Mouse (Mus musculus): ENCODE results near the gene Atrn. TPM values are rescaled to one million over a fixed set of nuclear protein-coding genes. Genes with fewer than 3 reads are reported as not detected.
A peak's percentile ranks its signal among the peaks of the same experiment; 100 is the strongest.

Atrn gene
- total RNA-seq, 1 experiment from 2014 or later = 13.4 TPM

DNA sequence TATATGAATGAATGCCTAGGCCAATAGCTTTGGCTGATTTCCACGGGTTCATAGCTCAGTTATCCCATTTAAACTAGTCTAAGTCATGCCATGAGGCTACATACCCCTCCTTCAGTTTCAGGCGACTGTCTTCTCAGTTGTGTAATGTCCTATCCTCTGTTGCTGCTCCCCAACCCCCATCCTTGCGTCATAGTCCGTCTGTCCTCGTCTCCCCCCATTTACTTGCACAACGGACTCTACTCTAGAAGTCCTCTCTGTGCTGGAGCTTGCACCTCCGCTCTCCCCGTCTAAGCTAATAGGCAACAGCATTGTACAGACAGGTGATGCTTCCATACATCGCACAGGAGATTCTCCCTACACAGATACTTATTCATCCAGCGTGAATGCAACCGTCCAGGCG, 26.6 kb downstream of the Atrn start:
- ATAC-seq (replicated peaks; ENCODE audit: insufficient number of reproducible peaks, low FRiP score, low TSS enrichment, poor library complexity, severe bottlenecking) = peak; percentile 40; the same call in 1 of the 2 replicates

DNA sequence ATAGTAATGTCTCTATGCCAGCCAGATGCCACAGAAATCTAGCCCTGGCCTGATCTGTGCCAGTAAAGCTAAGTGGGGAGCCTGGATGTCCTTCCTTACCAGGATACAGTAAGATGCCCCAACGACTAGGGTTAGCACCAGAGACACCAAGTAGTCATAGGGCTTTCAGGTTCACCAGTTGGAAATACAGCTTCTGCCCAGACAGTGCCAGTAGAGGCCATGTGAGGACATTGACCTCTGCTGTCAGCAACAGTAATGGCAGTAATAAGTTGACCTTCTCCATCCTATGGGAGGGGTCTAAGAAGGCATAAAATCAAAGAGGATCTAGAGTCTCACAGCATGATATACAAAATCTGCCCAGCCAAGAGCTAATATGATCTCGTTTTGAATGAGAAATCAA, 43.5 kb downstream of the Atrn start:
- ATAC-seq (replicated peaks; ENCODE audit: insufficient number of reproducible peaks, low FRiP score, low TSS enrichment, poor library complexity, severe bottlenecking) = no peak

DNA sequence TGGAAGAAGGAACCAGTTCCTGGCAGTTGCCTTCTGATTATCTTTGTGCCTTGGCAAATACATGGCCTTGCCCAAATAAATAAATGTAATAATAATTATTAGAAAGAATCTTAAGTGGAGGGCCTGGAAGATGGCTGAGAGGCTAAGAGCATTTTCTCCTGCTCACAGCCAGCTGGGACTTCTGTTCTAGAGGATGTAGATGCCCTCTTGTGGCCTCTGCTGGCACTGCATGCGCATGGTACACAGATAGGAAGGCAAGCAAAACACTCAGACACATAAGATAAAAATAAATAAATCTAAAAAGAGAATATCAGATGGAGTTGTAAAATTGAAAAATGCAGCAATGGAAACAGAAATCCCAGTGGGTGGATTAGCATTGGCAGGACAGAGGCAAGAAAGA, 44.3 kb downstream of the Atrn start:
- ATAC-seq (replicated peaks; ENCODE audit: insufficient number of reproducible peaks, low FRiP score, low TSS enrichment, poor library complexity, severe bottlenecking) = peak; percentile 88

DNA sequence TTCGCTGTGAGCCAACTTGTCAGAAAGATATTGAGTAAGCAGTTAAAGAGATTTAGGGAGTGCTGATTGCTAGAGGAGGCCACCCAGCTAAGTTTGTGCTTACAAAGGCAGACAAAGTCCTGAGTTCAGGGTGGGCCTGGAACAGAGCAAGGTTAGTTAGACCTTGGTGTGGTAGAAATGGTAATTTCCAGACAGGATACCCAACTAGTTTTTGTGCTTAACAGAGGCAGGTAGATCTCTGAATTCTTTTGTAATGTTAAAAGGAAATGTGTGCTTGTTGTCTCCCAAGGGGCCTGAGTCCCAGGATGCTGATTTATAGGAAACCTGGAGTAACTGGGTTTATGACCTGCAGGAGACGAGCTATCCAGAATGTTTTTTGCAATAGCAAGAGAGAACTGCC, 52.6 kb downstream of the Atrn start:
- no peak for ATAC-seq (replicated peaks; ENCODE audit: insufficient number of reproducible peaks, low FRiP score, low TSS enrichment, poor library complexity, severe bottlenecking)

DNA sequence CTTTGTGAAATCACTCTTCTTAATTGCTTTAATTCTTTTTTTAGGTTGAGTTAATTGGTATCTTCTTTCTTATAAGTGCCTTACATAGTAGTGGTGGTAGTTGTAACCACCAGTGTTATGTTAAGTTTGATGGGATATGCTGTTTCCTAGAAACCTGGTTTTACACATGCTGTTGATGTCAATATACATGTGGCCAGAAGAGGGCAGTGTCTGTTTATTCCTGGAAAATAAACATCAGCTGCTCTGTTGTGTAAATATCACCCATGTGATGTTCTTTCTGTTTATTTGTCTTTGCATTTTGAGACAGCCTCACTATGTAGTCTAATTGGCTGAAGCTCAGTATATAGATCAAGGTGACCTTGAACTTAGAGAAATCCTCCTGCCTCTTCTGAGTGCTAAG, 55.6 kb downstream of the Atrn start:
- no peak for ATAC-seq (replicated peaks; ENCODE audit: insufficient number of reproducible peaks, low FRiP score, low TSS enrichment, poor library complexity, severe bottlenecking)

DNA sequence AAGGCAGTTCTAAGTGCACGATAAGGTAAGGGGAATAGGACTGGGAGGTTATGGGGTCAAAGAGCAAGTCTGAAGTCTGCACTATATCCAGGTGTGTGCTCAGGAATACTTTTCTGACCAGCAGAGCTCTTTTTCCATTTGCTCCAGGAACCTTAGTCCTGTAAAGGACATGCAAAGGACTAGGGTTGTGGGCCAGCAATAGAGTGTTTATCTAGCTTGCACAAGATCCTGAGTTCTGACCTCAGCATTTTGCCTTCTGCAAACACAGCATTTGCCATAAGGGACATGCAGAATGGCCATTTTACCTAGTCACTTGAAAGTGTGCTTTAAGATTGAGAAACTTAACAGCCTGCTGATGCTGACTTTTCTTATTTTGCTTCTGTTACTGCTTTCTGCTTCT, 58.7 kb downstream of the Atrn start:
- no peak for ATAC-seq (replicated peaks; ENCODE audit: insufficient number of reproducible peaks, low FRiP score, low TSS enrichment, poor library complexity, severe bottlenecking)

DNA sequence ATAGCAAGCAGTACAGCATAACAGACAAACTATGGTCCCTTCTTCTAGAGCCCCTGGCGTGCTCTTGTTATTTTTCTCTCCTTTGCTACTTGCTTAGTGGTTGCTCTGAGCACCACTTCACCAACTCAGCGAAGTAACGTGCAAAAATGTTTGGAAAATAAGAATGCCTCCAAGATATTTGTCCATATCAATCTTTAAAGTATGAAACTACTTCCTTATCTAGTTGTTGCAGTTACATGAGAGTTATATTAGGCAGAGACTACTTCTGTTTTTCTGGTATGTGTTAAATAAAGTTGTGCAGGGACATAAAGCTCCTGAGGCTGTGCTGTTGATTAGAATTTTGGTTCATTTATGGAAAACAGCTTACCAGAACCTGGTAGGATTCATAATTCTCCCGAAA, 64.7 kb downstream of the Atrn start:
- no peak for ATAC-seq (replicated peaks; ENCODE audit: insufficient number of reproducible peaks, low FRiP score, low TSS enrichment, poor library complexity, severe bottlenecking)

DNA sequence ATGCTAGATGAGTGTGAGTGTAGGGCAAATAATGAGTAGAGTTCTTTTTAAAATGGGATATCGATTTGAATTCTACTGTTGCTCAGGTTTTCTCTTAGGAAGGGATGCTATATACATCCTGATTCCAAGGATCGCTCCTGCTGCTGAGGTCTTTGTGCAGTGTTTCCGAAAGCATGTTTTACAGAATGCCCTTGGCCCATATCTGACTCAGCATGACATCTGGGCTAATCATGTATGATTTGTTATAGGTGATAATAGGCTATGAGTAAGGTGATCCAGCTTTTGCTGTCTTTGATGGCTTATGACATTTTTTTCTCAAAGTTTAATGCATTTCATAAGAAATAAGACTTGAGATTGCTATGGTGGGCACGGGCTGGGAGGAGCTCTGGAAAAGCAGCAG, 66.1 kb downstream of the Atrn start:
- no peak for ATAC-seq (replicated peaks; ENCODE audit: insufficient number of reproducible peaks, low FRiP score, low TSS enrichment, poor library complexity, severe bottlenecking)

DNA sequence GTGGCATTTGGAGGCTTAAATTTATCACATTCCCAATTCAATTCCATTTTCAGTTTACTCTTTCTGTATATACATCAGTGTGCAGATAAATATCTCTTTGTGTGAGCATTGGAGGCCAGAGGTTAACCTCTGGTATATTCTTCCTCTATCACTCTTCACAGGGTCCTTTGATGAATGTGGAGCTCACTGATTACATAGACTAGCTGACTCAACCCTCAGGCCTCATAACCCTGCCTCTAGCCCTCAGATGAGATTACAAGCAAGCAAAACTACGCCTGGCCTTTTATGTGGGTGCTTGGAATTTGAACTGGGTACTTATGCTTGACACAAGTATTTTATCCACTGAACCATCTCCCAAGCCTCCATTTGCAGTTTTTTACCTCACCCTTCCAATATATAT, 68.6 kb downstream of the Atrn start:
- ATAC-seq (replicated peaks; ENCODE audit: insufficient number of reproducible peaks, low FRiP score, low TSS enrichment, poor library complexity, severe bottlenecking) = no peak

DNA sequence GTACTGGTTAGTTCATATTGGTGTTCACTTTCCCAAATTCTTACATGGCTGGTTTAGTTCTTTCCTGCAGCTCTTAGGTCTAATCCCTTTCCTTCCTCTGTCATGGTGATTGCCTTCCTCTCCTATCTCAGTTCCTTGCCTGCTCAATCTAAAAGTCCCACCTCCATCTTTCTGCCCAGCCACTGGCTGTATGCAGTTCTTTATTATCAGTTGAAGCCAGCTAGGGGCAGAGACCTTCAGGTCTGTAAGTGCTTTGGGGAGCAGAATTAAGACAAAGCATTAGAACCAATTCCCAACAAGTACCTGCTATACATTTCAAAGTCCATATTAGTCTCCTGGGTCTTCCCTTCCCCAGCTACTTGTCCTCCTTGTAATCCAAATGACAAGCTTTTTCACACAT, 71.3 kb downstream of the Atrn start:
- no peak for ATAC-seq (replicated peaks; ENCODE audit: insufficient number of reproducible peaks, low FRiP score, low TSS enrichment, poor library complexity, severe bottlenecking)

DNA sequence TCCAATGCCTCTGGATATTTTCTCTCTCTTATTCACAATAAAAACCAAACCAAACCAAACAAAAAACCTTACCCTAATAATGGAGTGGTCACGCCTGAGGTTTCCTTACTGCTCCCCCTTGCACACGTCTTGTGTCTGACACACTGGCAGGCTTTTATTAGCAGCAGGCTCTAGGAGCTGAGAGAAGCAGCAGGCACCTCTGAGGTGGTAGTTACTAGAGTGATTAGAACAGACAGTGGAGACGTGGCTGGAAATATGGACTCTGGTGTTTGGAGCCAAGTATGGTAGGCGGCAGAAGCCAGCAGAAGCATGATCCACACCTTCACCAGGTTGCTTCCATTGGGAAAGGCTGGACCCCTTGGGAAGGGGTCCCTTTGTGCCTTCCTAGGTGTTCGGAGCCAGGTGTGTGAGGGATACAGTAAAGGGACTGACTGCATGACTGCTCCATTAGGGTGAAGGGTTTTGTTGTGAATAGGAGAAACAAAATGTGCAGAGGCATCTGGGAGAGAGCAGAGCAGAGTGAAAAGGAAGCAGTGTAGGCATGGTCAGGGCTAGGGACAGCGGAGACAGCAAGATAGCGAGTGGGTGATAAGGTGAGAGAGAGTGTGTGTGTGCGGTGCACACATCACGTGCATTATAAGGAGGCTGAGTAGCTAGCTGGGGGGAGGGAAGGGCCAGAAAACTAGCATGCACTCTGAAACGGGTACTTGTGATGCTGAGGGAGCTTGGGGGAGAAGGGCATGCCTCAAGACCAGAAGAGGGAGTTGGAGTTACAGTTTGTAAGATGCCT, 72.0 kb downstream of the Atrn start:
- ATAC-seq (replicated peaks; ENCODE audit: insufficient number of reproducible peaks, low FRiP score, low TSS enrichment, poor library complexity, severe bottlenecking) = no peak; the same call in 1 of the 2 replicates

DNA sequence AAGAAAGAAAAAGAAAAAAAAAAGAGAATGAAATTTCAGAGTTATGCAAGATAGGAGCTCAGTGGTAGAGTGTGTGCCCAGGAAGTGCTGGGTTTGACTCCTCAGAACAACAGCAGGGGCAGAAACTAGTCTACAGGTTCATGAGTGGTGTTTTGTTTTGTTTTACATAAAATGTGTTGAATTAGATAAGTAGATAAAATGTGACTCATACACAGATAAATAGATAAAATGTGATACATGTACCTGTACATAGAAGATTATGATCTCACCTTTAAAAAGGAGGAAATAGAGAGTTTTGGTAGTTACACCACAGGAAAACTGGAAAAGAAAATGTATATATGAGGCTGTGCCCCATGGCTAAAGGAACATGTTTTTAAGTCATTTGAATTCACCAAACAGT, 72.8 kb downstream of the Atrn start:
- no peak for ATAC-seq (replicated peaks; ENCODE audit: insufficient number of reproducible peaks, low FRiP score, low TSS enrichment, poor library complexity, severe bottlenecking)

DNA sequence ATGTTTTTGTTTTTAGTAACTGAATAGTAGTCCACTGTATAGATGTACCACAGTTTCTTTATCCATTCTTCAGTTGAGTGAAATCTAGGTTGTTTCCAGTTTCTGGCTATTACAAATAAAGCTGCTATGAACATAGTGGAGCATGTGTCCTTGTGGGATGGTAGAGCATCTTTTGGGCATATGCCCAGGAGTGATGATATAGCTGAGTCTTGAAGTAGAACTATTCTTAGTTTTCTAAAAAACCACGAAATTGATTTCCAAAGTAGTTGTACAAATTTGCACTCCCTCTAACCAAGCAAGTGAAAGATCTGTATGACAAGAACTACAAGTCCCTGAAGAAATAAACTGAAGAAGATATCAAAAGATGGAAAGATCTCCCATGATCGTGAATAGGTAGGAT, 86.5 kb downstream of the Atrn start:
- no peak for ATAC-seq (replicated peaks; ENCODE audit: insufficient number of reproducible peaks, low FRiP score, low TSS enrichment, poor library complexity, severe bottlenecking)

DNA sequence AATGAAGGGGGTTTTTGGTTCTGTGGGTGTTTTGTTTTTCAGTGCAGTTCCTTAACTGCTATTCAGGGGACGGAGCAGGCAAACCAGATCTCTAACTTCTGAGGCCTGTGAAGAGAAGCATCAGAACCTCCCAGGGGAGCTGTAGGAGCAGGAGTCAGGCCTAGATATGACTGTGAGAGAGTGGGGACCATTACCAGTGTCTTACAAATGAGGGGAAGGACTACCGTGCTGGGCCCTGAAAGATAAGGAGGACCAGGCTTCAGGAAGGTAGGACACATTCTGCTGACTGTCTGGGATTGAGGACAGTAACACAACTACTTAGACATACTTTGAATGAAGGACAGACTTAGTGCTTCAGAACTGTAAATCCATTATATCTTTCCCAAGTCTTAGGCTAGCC, 102.8 kb downstream of the Atrn start:
- no peak for ATAC-seq (replicated peaks; ENCODE audit: insufficient number of reproducible peaks, low FRiP score, low TSS enrichment, poor library complexity, severe bottlenecking)

DNA sequence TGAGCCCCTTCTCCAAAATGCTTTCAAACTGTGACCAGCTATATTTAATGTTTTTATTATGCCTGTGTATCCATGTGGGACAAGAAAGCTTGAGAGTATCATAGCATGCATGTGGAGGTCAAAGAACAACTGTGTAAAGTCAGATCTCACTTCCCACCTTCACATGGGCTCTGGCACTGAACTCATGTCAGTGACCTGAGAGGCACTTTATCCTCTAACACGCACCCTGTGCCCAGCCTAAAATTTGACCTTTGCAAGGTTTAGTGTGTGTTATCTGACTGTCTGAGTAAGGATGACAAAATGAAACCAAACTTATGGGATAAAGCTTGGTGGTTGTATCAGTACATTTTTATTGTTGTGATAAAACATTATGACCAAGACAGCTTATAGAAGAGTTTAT, 104.3 kb downstream of the Atrn start:
- ATAC-seq (replicated peaks; ENCODE audit: insufficient number of reproducible peaks, low FRiP score, low TSS enrichment, poor library complexity, severe bottlenecking) = no peak

DNA sequence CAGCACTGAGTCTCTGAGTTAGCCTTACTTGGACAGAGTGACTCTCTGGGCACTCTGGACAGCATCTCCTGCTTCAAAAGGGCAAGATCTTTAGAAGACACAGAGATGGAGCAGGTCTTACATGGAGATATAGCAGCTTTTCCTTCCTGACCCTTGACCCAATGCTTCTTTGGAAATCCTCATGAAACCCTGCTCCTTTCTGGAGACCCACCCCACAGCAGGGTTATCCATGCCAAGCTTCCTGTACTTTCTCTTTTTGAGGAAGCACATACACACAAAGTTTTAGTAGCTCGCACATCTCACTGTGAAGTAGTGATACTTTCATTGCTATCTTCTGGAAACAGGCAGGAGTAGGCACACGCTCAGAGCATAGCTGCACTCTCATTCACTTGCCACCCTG, 118.9 kb downstream of the Atrn start:
- ATAC-seq (replicated peaks; ENCODE audit: insufficient number of reproducible peaks, low FRiP score, low TSS enrichment, poor library complexity, severe bottlenecking) = no peak

DNA sequence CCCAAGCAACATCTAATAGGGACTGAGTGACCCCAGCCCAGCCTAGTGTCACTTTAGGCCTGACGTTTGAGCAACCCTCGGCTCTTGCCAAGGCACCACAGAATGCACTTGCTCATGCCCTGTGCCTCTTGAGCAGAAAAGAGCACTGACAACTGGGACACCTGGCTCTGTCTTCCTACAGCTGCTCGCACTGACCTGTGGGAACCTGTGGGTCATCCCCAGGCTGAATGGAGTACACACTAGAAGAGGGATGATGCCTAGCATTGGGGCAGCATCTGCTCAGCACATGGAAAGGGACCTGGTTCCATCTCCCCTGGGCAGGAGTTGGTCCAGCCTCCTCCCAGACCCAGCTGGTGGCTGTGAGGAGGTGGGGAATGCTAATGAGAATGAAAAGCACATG, 120.6 kb downstream of the Atrn start:
- ATAC-seq (replicated peaks; ENCODE audit: insufficient number of reproducible peaks, low FRiP score, low TSS enrichment, poor library complexity, severe bottlenecking) = no peak

DNA sequence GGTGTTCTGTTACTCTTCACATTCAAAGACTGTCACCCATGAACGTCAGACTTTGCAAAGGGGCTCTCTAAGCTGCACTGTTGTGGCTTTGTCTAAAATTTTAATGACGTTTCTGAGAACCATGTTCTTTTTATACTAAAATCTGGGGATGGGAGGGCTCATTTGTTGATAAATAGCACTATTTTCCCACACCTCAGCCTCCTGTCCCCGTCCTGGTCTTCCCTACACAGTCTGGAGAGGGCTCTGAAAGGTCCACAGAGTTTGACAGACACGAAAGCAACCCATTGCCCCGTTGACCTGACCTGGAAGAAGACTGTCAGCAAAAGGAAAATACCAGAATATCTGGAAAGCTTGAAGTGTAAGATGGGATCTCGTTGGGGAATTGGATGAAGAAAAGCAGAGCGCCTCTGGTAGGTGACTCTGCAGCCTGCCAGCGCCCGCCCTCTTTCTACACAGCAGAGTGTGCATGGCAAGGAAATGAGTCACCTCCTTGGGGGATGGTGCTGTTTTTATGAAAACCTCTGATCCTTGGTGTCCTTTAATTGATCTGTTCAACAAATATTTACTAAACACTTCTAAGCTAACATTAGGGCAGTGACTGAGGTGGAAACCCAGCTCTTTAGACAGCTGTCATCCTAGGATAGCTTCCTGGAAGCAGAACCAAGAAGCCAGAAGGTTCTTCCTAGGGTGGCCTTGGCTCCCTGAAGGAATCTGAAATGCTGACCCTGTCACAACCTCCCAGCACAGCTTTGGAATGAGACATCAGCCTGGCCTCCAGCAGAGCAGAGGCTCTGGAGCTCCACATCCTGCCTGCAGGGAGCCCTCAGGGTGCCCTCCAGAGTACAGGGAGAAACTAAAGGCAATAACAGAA, 123.0 kb downstream of the Atrn start:
- ATAC-seq (replicated peaks; ENCODE audit: insufficient number of reproducible peaks, low FRiP score, low TSS enrichment, poor library complexity, severe bottlenecking) = no peak

DNA sequence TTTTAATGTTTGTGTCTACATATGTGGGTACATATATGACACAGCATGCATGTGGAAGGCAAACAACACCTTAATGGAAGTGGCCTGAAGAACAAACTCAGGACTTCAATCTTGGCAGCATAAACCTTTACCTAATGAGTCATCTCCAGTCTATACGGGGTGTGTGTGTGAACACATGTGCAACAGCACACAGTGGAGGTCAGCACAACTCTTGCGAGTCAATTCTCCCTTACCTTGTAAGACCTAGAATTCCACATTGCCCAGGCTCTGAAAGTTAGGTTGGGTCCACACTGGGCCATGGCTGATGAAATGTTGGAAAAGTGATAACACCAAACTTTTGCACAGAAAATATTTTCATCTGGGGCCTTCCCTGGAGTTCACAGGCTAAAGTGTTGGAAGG, 124.3 kb downstream of the Atrn start:
- ATAC-seq (replicated peaks; ENCODE audit: insufficient number of reproducible peaks, low FRiP score, low TSS enrichment, poor library complexity, severe bottlenecking) = no peak

DNA sequence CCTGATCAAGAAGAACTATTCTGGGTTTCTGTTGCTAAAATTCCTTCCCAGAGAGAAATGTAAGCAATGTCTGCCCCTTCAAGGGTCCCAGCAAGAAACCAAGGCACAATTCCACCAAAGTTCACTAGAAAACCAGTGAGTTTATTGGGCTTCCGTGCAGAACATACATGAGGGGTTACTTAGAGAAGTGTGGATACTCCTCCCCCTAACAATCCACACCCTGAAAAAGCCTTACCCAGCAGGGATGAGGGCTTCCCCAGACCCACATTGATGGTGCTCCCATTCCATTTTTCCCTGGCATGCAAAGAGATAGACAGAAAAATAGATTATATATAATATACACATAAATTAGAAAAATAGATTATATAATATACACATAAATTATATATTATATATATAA, 124.7 kb downstream of the Atrn start:
- ATAC-seq (replicated peaks; ENCODE audit: insufficient number of reproducible peaks, low FRiP score, low TSS enrichment, poor library complexity, severe bottlenecking) = no peak
